Mouse (Mus musculus): Measurements from ENCODE around the gene Sorcs1. TPM values are rescaled to one million over a fixed set of nuclear protein-coding genes. Genes with fewer than 3 reads are reported as not detected.

Sorcs1 gene
- polyA plus RNA-seq, 1 experiment: 3.3 TPM

GRCm38 (mm10) chr19:50643836-50644235 lies 34.6 kb downstream of the Sorcs1 start:
- no peak for TF ChIP-seq CTCF (IDR thresholded peaks at IDR 0.05; ENCODE audit: borderline replicate concordance, insufficient read depth, low read length)
- no peak for TF ChIP-seq POLR2A (IDR thresholded peaks at IDR 0.05; ENCODE audit: low read depth, low read length)
- Histone ChIP-seq H3K27ac (ENCODE audit: insufficient read depth, low read length) (no peak overlapping the region), H3K4me1 (ENCODE audit: control insufficient read depth, insufficient read depth, low read length) (no peaks in the 10 kb centered on the region), H3K4me3 (ENCODE audit: insufficient read depth, low read length) (no peak overlapping the region)

DNA sequence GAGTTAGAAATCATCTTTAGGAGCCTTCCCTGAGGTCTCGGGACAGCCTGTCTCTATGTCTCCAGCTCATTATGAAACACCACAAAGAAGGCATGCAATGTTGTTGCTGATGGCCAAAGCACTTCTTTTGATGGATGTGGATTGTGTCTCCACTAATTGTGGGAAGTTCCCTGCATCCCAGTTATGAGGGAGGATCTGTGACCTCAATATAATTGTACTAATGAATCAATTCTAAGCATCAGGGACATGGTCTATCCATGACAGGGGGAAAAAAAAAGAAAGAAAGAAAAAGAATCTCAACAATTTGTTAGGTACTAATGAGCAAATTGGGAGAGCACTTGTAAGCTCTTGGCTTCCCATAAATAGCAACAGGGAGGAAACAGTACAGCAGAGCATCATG lies 36.3 kb downstream of the Sorcs1 start:
- Histone ChIP-seq H3K27ac (ENCODE audit: insufficient read depth, low read length) (no peak overlapping the region), H3K4me3 (ENCODE audit: insufficient read depth, low read length) (no peak overlapping the region), H3K4me1 (ENCODE audit: control insufficient read depth, insufficient read depth, low read length) (no peaks in the 10 kb centered on the region)
- TF ChIP-seq POLR2A (IDR thresholded peaks at IDR 0.05; ENCODE audit: low read depth, low read length) (no peak), CTCF (IDR thresholded peaks at IDR 0.05; ENCODE audit: borderline replicate concordance, insufficient read depth, low read length) (no peak)

GRCm38 (mm10) chr19:50640251-50641032 lies 38.0 kb downstream of the Sorcs1 start:
- Histone ChIP-seq H3K27ac (ENCODE audit: insufficient read depth, low read length) (no peak overlapping the region), H3K4me1 (ENCODE audit: control insufficient read depth, insufficient read depth, low read length) (no peaks in the 10 kb centered on the region), H3K4me3 (ENCODE audit: insufficient read depth, low read length) (no peak overlapping the region)
- TF ChIP-seq CTCF (IDR thresholded peaks at IDR 0.05; ENCODE audit: borderline replicate concordance, insufficient read depth, low read length): no peak

DNA sequence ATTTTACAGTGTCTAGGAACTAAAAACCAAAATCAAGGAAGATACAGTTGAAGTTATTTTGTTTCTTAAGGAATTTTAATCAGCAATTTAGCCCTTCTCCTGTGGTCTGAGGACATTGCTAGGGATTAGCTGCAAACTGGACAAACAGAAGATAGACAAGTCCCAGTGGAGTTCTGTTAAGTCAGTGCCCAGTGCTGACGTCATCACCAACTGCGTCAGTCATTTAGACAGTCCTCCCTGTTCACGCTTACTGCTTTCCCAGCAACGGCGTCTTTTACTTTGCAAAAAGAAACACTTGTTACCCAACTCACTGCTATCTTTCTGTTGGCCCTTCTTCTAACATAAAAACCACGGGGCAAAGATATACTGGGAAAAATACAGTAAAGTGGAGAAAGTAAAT lies 40.3 kb downstream of the Sorcs1 start:
- no peak overlapping the region for H3K27ac ChIP-seq (ENCODE audit: insufficient read depth, low read length)
- H3K4me1 ChIP-seq (ENCODE audit: control insufficient read depth, insufficient read depth, low read length): no peaks in the 10 kb centered on the region
- TF ChIP-seq CTCF (IDR thresholded peaks at IDR 0.05; ENCODE audit: borderline replicate concordance, insufficient read depth, low read length): no peak
- TF ChIP-seq POLR2A (IDR thresholded peaks at IDR 0.05; ENCODE audit: low read depth, low read length): no peak
- no peak overlapping the region for H3K4me3 ChIP-seq (ENCODE audit: insufficient read depth, low read length)

- Histone ChIP-seq H3K27ac (ENCODE audit: insufficient read depth, low read length) (no peak overlapping the region), H3K4me1 (ENCODE audit: control insufficient read depth, insufficient read depth, low read length) (no peaks in the 10 kb centered on the region), H3K4me3 (ENCODE audit: insufficient read depth, low read length) (no peak overlapping the region)
- TF ChIP-seq POLR2A (IDR thresholded peaks at IDR 0.05; ENCODE audit: low read depth, low read length): no peak
- no peak for TF ChIP-seq CTCF (IDR thresholded peaks at IDR 0.05; ENCODE audit: borderline replicate concordance, insufficient read depth, low read length)
These were observed 64.4 kb downstream of the Sorcs1 start for GRCm38 (mm10) chr19:50614013-50614412.

GRCm38 (mm10) chr19:50611619-50612018 lies 66.8 kb downstream of the Sorcs1 start:
- TF ChIP-seq POLR2A (IDR thresholded peaks at IDR 0.05; ENCODE audit: low read depth, low read length) (no peak), CTCF (IDR thresholded peaks at IDR 0.05; ENCODE audit: borderline replicate concordance, insufficient read depth, low read length) (no peak)
- Histone ChIP-seq H3K27ac (ENCODE audit: insufficient read depth, low read length) (no peak overlapping the region), H3K4me1 (ENCODE audit: control insufficient read depth, insufficient read depth, low read length) (no peaks in the 10 kb centered on the region), H3K4me3 (ENCODE audit: insufficient read depth, low read length) (no peak overlapping the region)

DNA sequence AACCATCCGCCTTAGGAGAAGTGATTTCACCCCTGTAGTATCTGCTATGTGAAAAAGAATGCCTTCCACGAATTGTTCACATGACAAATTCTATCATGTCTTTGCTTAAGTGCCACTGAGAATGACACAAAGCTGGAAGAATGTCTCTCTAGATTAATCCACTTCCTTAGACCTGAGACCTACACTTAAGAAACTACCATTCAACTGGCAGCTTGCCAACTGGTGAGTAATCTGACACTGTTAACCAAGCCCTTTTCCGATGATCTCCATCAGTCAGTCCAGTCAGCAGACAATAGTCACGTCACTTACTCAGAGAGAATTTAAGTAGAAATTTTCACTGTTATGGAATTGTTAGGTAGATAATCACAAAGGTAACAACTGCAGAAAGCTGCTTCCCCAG lies 74.6 kb downstream of the Sorcs1 start:
- Histone ChIP-seq H3K27ac (ENCODE audit: insufficient read depth, low read length) (no peak overlapping the region), H3K4me3 (ENCODE audit: insufficient read depth, low read length) (no peak overlapping the region), H3K4me1 (ENCODE audit: control insufficient read depth, insufficient read depth, low read length) (peaks cover 3% of the 10 kb centered on the region; the same call in 1 of the 2 replicates)
- TF ChIP-seq CTCF (IDR thresholded peaks at IDR 0.05; ENCODE audit: borderline replicate concordance, insufficient read depth, low read length) (no peak), POLR2A (IDR thresholded peaks at IDR 0.05; ENCODE audit: low read depth, low read length) (no peak)

DNA sequence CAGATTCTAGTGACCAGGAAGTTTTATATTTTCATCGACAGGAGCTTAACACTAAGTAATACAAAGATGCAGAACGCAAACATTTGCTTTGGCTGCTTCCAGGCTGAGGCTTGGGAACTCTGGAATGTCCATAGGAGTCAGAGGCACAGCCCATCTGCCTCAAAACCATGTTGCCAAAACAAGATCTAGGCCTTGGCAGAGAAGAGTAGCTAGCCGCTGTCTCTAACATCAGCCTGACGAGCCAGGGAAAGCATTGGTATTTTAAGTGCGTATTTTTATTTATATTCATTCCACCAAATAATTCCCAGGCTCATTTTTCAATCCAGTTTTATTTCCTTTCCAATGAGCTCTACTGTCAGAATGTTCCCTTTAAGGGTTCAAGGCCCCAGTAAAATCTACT lies 75.1 kb downstream of the Sorcs1 start:
- H3K4me3 ChIP-seq (ENCODE audit: insufficient read depth, low read length): no peak overlapping the region
- no peak for TF ChIP-seq POLR2A (IDR thresholded peaks at IDR 0.05; ENCODE audit: low read depth, low read length)
- H3K27ac ChIP-seq (ENCODE audit: insufficient read depth, low read length): peak overlapping the region; percentile 35; the same call in 1 of the 2 replicates
- peaks cover 3% of the 10 kb centered on the region; the same call in 1 of the 2 replicates for H3K4me1 ChIP-seq (ENCODE audit: control insufficient read depth, insufficient read depth, low read length)

- Histone ChIP-seq H3K4me3 (ENCODE audit: insufficient read depth, low read length) (no peak overlapping the region), H3K4me1 (ENCODE audit: control insufficient read depth, insufficient read depth, low read length) (no peaks in the 10 kb centered on the region), H3K27ac (ENCODE audit: insufficient read depth, low read length) (no peak overlapping the region)
- no peak for TF ChIP-seq POLR2A (IDR thresholded peaks at IDR 0.05; ENCODE audit: low read depth, low read length)
- TF ChIP-seq CTCF (IDR thresholded peaks at IDR 0.05; ENCODE audit: borderline replicate concordance, insufficient read depth, low read length): no peak
These were observed 81.1 kb downstream of the Sorcs1 start for GRCm38 (mm10) chr19:50597300-50597699.

GRCm38 (mm10) chr19:50586182-50586581 lies 92.3 kb downstream of the Sorcs1 start:
- H3K4me3 ChIP-seq (ENCODE audit: insufficient read depth, low read length): no peak overlapping the region

More at GRCm38 (mm10) chr19:50586182-50586581, 92.3 kb downstream of the Sorcs1 start:
- H3K27ac ChIP-seq (ENCODE audit: insufficient read depth, low read length): no peak overlapping the region
- H3K4me1 ChIP-seq (ENCODE audit: control insufficient read depth, insufficient read depth, low read length): no peaks in the 10 kb centered on the region
- TF ChIP-seq POLR2A (IDR thresholded peaks at IDR 0.05; ENCODE audit: low read depth, low read length): no peak
- TF ChIP-seq CTCF (IDR thresholded peaks at IDR 0.05; ENCODE audit: borderline replicate concordance, insufficient read depth, low read length): no peak
